Mouse (Mus musculus) midbrain, embryonic 13.5 days (tissue): ENCODE data around the gene Tmc1. TPM values are rescaled to one million over a fixed set of nuclear protein-coding genes. Genes with fewer than 3 reads are reported as not detected.

Source experiments
- ATAC-seq: fragments of 200-750 bp; cut with Nextera tagmentation; 2 replicates; pipeline ENCODE4 v1.8.0; 2017; ENCODE audit warnings: mild to moderate bottlenecking, moderate TSS enrichment, moderate library complexity
- H3K27ac ChIP-seq: fragments of 300-500 bp; sonication (generic); 2 replicates; pipeline ENCODE4 v1.5.1; 2015; ENCODE audit warnings: inconsistent platforms, mild to moderate bottlenecking, moderate library complexity
- H3K27me3 ChIP-seq: fragments of 300-500 bp; sonication (generic); 2 replicates; pipeline ENCODE4 v1.6.1; 2015; ENCODE audit warnings: mild to moderate bottlenecking, inconsistent platforms
- H3K36me3 ChIP-seq: fragments of 300-500 bp; sonication (generic); 2 replicates; pipeline ENCODE4 v1.6.1; 2015; ENCODE audit warnings: mild to moderate bottlenecking, inconsistent platforms
- H3K4me1 ChIP-seq: fragments of 300-500 bp; sonication (generic); replicated peaks from 2 replicates; pipeline ENCODE4 v1.6.1; 2015; ENCODE audit warnings: inconsistent platforms
- H3K4me2 ChIP-seq: fragments of 300-500 bp; sonication (generic); replicated peaks from 2 replicates; pipeline ENCODE4 v1.6.1; 2015; ENCODE audit warnings: moderate library complexity, mild to moderate bottlenecking, inconsistent platforms
- H3K4me3 ChIP-seq: fragments of 300-500 bp; sonication (generic); replicated peaks from 2 replicates; pipeline ENCODE4 v1.5.1; 2015; ENCODE audit warnings: mild to moderate bottlenecking, inconsistent platforms
- H3K9ac ChIP-seq: fragments of 300-500 bp; sonication (generic); replicated peaks from 2 replicates; pipeline ENCODE4 v1.6.1; 2015; ENCODE audit warnings: mild to moderate bottlenecking, inconsistent platforms
- H3K9me3 ChIP-seq: fragments of 300-500 bp; sonication (generic); 2 replicates; pipeline ENCODE4 v1.6.1; 2016; ENCODE audit warnings: mild to moderate bottlenecking, inconsistent platforms
- WGBS: fragments of 180-500 bp; shearing (Covaris S2); methylation state at CpG from one replicate; pipeline ENCODE4 v1.1.7; 2015; 5-methylcytosine and 5-hydroxymethylcytosine counted together
- polyA plus RNA-seq: library from polyadenylated mRNA; unstranded; fragments of >200 nt; fragmentation: Nextera tagmentation; extraction: Ambion mirVana; gene quantifications from 2 replicates; pipeline ENCODE4 v1.2.1, GENCODE M21; 2015

The Tmc1 gene
- polyA plus RNA-seq, 1 experiment from 2014 or later, result 0.07 TPM

GRCm38 (mm10) chr19:20875881-20876280 is 78.1 kb downstream of the Tmc1 start:
- H3K4me3 ChIP-seq, result no peak overlapping the region
- no peaks in the 10 kb centered on the region for H3K9me3 ChIP-seq
- no peak for ATAC-seq
- H3K27me3 ChIP-seq, result no peaks in the 10 kb centered on the region
- no peaks in the 10 kb centered on the region for H3K4me1 ChIP-seq
- 79% methylated on average over 4 of the region's 4 CpGs for WGBS
- no peak overlapping the region for H3K27ac ChIP-seq
- no peaks in the 10 kb centered on the region for H3K36me3 ChIP-seq
- no peak overlapping the region for H3K9ac ChIP-seq
- no peak overlapping the region for H3K4me2 ChIP-seq

GRCm38 (mm10) chr19:20861779-20862178 is 92.2 kb downstream of the Tmc1 start:
- Histone ChIP-seq H3K4me1 (no peaks in the 10 kb centered on the region), H3K4me2 (no peak overlapping the region), H3K36me3 (no peaks in the 10 kb centered on the region), H3K27me3 (no peaks in the 10 kb centered on the region), H3K9ac (no peak overlapping the region), H3K27ac (no peak overlapping the region), H3K4me3 (no peak overlapping the region), H3K9me3 (no peaks in the 10 kb centered on the region; the same call in 1 of the 2 replicates)
- ATAC-seq, result no peak
- 88% methylated on average over 4 of the region's 4 CpGs for WGBS

DNA sequence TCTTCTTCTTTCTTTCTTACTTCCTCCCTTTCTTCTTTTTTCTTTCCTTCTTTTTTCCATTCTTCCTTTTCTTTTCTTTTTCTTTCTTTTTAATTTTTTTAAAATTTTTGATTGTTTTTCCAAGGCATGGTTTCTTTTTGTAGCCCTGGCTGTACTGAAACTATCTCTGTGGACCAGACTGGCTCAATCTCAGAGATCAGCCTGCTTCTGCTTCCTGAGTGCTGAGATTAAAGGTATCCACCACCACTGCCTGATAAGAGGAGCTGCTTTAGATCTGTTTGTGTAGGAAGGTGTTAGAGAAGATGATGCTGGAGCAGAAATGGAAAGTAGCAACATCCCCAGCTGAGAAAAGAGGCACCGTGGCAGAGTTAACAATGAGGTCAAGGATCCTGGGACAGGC is 93.7 kb downstream of the Tmc1 start:
- 96% methylated on average over 1 of the region's 1 CpGs for WGBS
- no peaks in the 10 kb centered on the region for H3K36me3 ChIP-seq
- no peak overlapping the region for H3K4me2 ChIP-seq
- H3K27ac ChIP-seq, result no peak overlapping the region
- no peaks in the 10 kb centered on the region for H3K27me3 ChIP-seq
- H3K4me1 ChIP-seq, result no peaks in the 10 kb centered on the region
- ATAC-seq, result no peak
- H3K9ac ChIP-seq, result no peak overlapping the region
- no peaks in the 10 kb centered on the region; the same call in 1 of the 2 replicates for H3K9me3 ChIP-seq
- no peak overlapping the region for H3K4me3 ChIP-seq

- no peaks in the 10 kb centered on the region; the same call in 1 of the 2 replicates for H3K9me3 ChIP-seq
- no peak overlapping the region for H3K4me3 ChIP-seq
- H3K36me3 ChIP-seq, result no peaks in the 10 kb centered on the region
- no peaks in the 10 kb centered on the region for H3K27me3 ChIP-seq
- H3K27ac ChIP-seq, result no peak overlapping the region
- H3K4me2 ChIP-seq, result no peak overlapping the region
- H3K9ac ChIP-seq, result no peak overlapping the region
- ATAC-seq, result no peak
- H3K4me1 ChIP-seq, result no peaks in the 10 kb centered on the region
Observed at GRCm38 (mm10) chr19:20857819-20858218, 96.2 kb downstream of the Tmc1 start.

GRCm38 (mm10) chr19:20848906-20849305 is 105.1 kb downstream of the Tmc1 start:
- no peaks in the 10 kb centered on the region for H3K9me3 ChIP-seq
- 74% methylated on average over 5 of the region's 5 CpGs for WGBS

DNA sequence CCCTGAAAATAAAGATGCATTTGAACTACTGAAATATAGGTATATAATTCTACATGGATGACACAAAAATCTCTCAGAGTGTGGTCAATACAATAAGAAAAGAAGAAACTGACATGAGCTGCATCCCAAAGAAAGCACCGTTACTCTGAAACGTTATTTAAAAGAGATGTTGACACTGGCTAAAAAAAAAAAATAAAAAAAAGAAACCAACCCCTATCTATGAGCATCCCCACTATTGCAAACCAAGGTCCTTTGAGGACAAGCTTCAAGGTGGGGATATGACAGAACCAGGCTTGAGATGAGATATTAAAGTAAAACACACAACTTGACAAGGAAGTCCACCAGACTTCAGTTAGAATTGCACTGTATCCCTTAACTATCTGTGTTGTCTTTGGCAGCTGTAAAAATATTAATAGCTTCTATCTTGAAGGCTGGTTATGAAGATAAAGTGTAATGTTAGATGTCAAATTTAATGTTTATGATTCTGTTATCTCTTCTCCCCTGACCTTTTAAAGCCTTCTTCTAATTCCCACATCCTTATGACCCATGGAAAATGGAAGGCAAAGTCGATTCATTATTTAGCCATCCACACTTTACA is 106.4 kb downstream of the Tmc1 start:
- WGBS, result 76% methylated on average over 3 of the region's 3 CpGs

More at GRCm38 (mm10) chr19:20848906-20849305, 105.1 kb downstream of the Tmc1 start:
- no peaks in the 10 kb centered on the region for H3K27me3 ChIP-seq
- no peak overlapping the region for H3K4me2 ChIP-seq
- no peaks in the 10 kb centered on the region for H3K4me1 ChIP-seq
- no peak overlapping the region for H3K27ac ChIP-seq
- ATAC-seq, result no peak
- no peak overlapping the region for H3K9ac ChIP-seq
- no peak overlapping the region for H3K4me3 ChIP-seq
- H3K36me3 ChIP-seq, result no peaks in the 10 kb centered on the region

DNA sequence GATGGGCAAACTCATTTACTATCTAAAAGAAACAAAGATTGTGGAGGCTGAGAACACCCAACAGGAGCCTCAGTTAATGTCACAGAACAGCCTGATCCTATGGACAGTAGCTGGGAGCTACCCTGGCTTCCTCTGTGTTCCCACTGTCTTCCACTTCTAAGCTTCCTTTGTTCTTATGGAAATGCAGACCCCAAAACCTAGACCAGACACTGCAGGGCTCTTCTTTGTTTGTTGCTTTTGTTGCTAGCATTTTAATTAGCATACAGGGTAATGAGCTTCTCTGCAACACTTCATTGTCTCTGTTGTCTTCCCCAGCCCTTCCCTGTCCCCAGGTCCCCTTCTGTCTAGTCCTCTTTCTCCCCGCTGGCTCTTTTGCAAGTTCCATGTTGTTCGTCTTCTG is 116.6 kb downstream of the Tmc1 start:
- peak; percentile 20; the same call in 1 of the 2 replicates for ATAC-seq
- no peak overlapping the region for H3K4me2 ChIP-seq
- no peak overlapping the region for H3K27ac ChIP-seq
- H3K9ac ChIP-seq, result no peak overlapping the region
- 38% methylated on average over 2 of the region's 2 CpGs for WGBS
- H3K9me3 ChIP-seq, result no peaks in the 10 kb centered on the region
- no peaks in the 10 kb centered on the region for H3K27me3 ChIP-seq
- no peak overlapping the region for H3K4me3 ChIP-seq
- no peaks in the 10 kb centered on the region for H3K36me3 ChIP-seq
- H3K4me1 ChIP-seq, result 0 out of 2 replicates have a peak, but pooled peaks cover 2% of the 10 kb centered on the region

More for the DNA sequence above, 106.4 kb downstream of the Tmc1 start:
- Histone ChIP-seq H3K4me3 (no peak overlapping the region), H3K36me3 (no peaks in the 10 kb centered on the region), H3K9me3 (no peaks in the 10 kb centered on the region), H3K27ac (no peak overlapping the region), H3K4me1 (no peaks in the 10 kb centered on the region), H3K27me3 (no peaks in the 10 kb centered on the region), H3K9ac (no peak overlapping the region), H3K4me2 (no peak overlapping the region)
- no peak for ATAC-seq

DNA sequence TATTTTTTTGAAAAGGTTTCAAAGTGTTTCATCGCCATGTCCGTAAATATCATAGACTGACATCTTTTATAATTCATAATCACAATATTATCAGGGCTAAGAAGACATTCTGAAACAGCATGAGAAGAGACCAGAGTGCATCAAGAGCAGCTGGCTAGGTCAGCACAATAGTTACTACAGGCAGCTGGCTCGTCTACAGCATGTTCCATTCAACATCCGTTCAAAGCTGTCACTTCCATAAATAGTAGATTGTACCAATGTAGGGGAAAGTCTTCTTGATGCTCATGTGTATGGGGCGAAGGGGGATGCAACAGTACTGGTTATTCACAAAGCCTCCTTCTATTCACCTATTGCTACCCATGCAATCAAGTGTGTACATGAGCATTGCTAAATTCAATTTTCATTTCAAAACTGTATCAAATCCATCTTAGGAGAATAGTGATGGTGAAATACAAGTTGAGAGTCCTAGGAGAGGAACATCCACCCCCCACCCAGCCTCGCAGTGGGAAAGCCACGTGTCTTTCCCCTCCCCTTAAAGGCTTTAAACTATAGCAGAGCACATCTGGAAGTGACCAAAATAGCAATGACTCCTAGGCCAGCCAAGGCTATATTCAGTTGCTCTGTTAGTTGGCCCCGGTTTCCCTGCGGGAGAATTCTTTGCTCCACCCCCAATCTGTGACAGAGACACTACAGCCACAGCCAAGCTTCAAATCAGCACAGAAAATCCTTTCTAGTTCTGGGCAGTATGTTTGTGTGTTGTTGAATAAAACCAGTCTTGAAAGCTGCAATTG is 117.8 kb downstream of the Tmc1 start:
- H3K27me3 ChIP-seq, result no peaks in the 10 kb centered on the region
- H3K4me2 ChIP-seq, result no peak overlapping the region
- H3K9me3 ChIP-seq, result no peaks in the 10 kb centered on the region
- no peak overlapping the region for H3K27ac ChIP-seq
- no peak overlapping the region for H3K4me3 ChIP-seq
- WGBS, result 69% methylated on average over 9 of the region's 9 CpGs
- no peak overlapping the region for H3K9ac ChIP-seq
- 0 out of 2 replicates have a peak, but pooled peaks cover 2% of the 10 kb centered on the region for H3K4me1 ChIP-seq
- ATAC-seq, result no peak
- H3K36me3 ChIP-seq, result no peaks in the 10 kb centered on the region

DNA sequence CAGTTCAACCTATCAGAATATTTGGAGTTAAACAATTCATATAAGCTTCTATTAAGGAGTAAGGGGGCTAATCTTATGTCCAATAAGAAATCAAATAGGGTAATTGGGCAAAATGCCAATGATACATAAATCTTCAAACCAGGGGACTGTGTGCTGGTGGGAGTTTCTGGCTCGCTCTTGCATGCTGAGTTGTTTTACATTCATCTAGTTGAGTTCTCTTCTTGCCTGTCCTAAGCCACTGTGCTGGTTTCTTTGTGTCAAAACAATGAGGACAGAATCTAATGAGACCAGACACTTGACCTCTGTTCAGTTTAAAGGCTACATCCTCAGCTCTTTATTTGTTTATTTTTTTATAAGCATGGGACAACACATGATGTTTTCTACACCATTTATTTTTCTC is 119.1 kb downstream of the Tmc1 start:
- Histone ChIP-seq H3K27ac (no peak overlapping the region), H3K4me2 (no peak overlapping the region), H3K4me3 (no peak overlapping the region), H3K9me3 (no peaks in the 10 kb centered on the region), H3K9ac (no peak overlapping the region), H3K4me1 (0 out of 2 replicates have a peak, but pooled peaks cover 2% of the 10 kb centered on the region), H3K27me3 (no peaks in the 10 kb centered on the region), H3K36me3 (no peaks in the 10 kb centered on the region)
- WGBS, result 38% methylated on average over 1 of the region's 1 CpGs
- no peak for ATAC-seq

DNA sequence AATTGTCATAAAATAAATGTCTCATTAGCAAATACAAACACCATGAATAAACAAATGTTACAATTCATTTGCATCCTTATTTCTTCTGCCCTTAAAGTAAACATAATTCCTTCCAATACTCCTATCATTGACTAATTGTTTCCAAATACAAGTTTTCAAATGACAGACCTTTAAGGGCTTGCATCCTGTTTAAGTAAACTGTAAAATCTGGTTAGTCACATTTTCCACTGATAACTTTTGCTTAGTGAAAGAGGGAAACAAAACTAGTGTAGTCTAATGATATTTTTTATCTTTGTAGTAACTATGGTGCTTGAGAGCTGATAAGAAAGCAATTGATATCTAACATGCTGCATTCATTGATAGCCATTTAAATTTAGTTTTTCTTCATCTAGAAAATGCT is 154.5 kb downstream of the Tmc1 start:
- H3K4me3 ChIP-seq, result no peak overlapping the region
- H3K27ac ChIP-seq, result no peak overlapping the region
- no peak overlapping the region for H3K9ac ChIP-seq
- H3K27me3 ChIP-seq, result no peaks in the 10 kb centered on the region
- H3K4me1 ChIP-seq, result no peaks in the 10 kb centered on the region
- no peak for ATAC-seq
- H3K9me3 ChIP-seq, result no peaks in the 10 kb centered on the region
- H3K36me3 ChIP-seq, result no peaks in the 10 kb centered on the region
- H3K4me2 ChIP-seq, result no peak overlapping the region

GRCm38 (mm10) chr19:20797558-20798101 is 156.4 kb downstream of the Tmc1 start:
- Histone ChIP-seq H3K4me1 (0 out of 2 replicates have a peak, but pooled peaks cover 2% of the 10 kb centered on the region), H3K27me3 (no peaks in the 10 kb centered on the region), H3K4me3 (no peak overlapping the region), H3K36me3 (no peaks in the 10 kb centered on the region), H3K9me3 (no peaks in the 10 kb centered on the region), H3K9ac (no peak overlapping the region), H3K4me2 (no peak overlapping the region), H3K27ac (no peak overlapping the region)
- WGBS, result 45% methylated on average over 6 of the region's 6 CpGs
- ATAC-seq, result peak; percentile 82

- WGBS, result 74% methylated on average over 4 of the region's 4 CpGs
- Histone ChIP-seq H3K36me3 (no peaks in the 10 kb centered on the region), H3K4me1 (0 out of 2 replicates have a peak, but pooled peaks cover 2% of the 10 kb centered on the region), H3K27ac (no peak overlapping the region), H3K27me3 (no peaks in the 10 kb centered on the region), H3K9ac (no peak overlapping the region), H3K9me3 (no peaks in the 10 kb centered on the region), H3K4me3 (no peak overlapping the region), H3K4me2 (no peak overlapping the region)
- ATAC-seq, result no peak
Observed at GRCm38 (mm10) chr19:20796001-20796400, 158.0 kb downstream of the Tmc1 start.
